Mouse (Mus musculus) small intestine, adult 2 months (tissue): Measurements from ENCODE around the gene Azin2.

Source experiments
- CTCF ChIP-seq: fragments of 200-500 bp; IDR thresholded peaks from 2 replicates; pipeline ENCODE4 v1.5.1; 2012; ENCODE audit warnings: low read depth, mild to moderate bottlenecking, control low read depth, inconsistent platforms, low read length, moderate library complexity, mixed read lengths; ENCODE audit not compliant: insufficient replicate concordance, insufficient read length; ENCODE audit errors: extremely low read depth
- POLR2A ChIP-seq: fragments of 200-500 bp; IDR thresholded peaks from 2 replicates; pipeline ENCODE4 v1.6.1; 2012; ENCODE audit warnings: low read depth, mild to moderate bottlenecking, control low read depth, inconsistent platforms, low read length, moderate library complexity

DNA sequence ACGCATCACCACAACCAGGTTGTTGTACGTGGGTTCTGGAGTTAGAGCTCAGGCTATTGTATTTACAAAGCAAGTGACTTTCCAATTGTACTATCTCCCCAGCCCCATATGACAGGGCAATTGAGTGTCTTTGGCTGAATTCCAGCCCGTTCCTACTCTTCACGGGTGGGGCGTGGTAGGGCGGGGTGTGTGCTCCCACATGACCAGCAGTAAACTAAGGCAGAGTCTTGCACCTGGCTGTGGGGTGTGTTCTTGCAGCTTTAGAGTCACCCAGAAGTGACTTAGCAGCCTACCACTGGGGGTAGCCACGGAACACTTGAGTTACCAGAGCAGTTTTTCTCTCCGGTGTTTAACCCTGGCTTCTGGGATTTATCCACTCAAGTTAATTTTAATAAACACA lies 35.0 kb upstream of the Azin2 start:
- no peak for TF ChIP-seq CTCF
- TF ChIP-seq POLR2A, result no peak
